Mouse (Mus musculus): Measurements from ENCODE around the gene Bbof1. TPM values are rescaled to one million over a fixed set of nuclear protein-coding genes. Genes with fewer than 3 reads are reported as not detected.

Gene Bbof1
- polyA plus RNA-seq, 1 experiment from 2014 or later, result 3.3 TPM

- Histone ChIP-seq H3K4me3 (replicated peaks) (no peak overlapping the region), H3K9me3 (no peaks in the 10 kb centered on the region), H3K4me1 (no peaks in the 10 kb centered on the region), H3K36me3 (replicated peaks) (no peaks in the 10 kb centered on the region), H3K27ac (no peak overlapping the region), H3K27me3 (no peaks in the 10 kb centered on the region), H3K9ac (no peak overlapping the region), H3K4me2 (no peak overlapping the region)
- no peak for ATAC-seq (ENCODE audit: low FRiP score)
- 83% methylated on average over 14 of the region's 14 CpGs for WGBS
Measured at GRCm38 (mm10) chr12:84388774-84389400, 20.0 kb upstream of the Bbof1 start.

- Histone ChIP-seq H3K4me2 (no peak overlapping the region), H3K9me3 (no peaks in the 10 kb centered on the region), H3K9ac (no peak overlapping the region), H3K27ac (no peak overlapping the region), H3K4me3 (replicated peaks) (no peak overlapping the region), H3K4me1 (no peaks in the 10 kb centered on the region), H3K36me3 (replicated peaks) (no peaks in the 10 kb centered on the region), H3K27me3 (no peaks in the 10 kb centered on the region)
- ATAC-seq (ENCODE audit: low FRiP score), result no peak
- WGBS, result 89% methylated on average over 6 of the region's 6 CpGs
Measured at GRCm38 (mm10) chr12:84390336-84390735, 18.5 kb upstream of the Bbof1 start.

- H3K9ac ChIP-seq, result no peak overlapping the region
Measured at GRCm38 (mm10) chr12:84392681-84393080, 16.2 kb upstream of the Bbof1 start.

GRCm38 (mm10) chr12:84393847-84394246, 15.0 kb upstream of the Bbof1 start:
- H3K4me3 ChIP-seq (replicated peaks), result no peak overlapping the region
- H3K9ac ChIP-seq, result no peak overlapping the region
- H3K27ac ChIP-seq, result no peak overlapping the region
- H3K4me2 ChIP-seq, result no peak overlapping the region
- H3K36me3 ChIP-seq (replicated peaks), result no peaks in the 10 kb centered on the region
- no peak for ATAC-seq (ENCODE audit: low FRiP score)
- H3K27me3 ChIP-seq, result no peaks in the 10 kb centered on the region
- H3K4me1 ChIP-seq, result no peaks in the 10 kb centered on the region
- H3K9me3 ChIP-seq, result no peaks in the 10 kb centered on the region
- 89% methylated on average over 5 of the region's 5 CpGs for WGBS

More at GRCm38 (mm10) chr12:84392681-84393080, 16.2 kb upstream of the Bbof1 start:
- Histone ChIP-seq H3K27me3 (no peaks in the 10 kb centered on the region), H3K27ac (no peak overlapping the region), H3K4me2 (no peak overlapping the region), H3K36me3 (replicated peaks) (no peaks in the 10 kb centered on the region), H3K4me3 (replicated peaks) (no peak overlapping the region), H3K9me3 (no peaks in the 10 kb centered on the region), H3K4me1 (no peaks in the 10 kb centered on the region)
- 96% methylated on average over 4 of the region's 4 CpGs for WGBS
- ATAC-seq (ENCODE audit: low FRiP score), result no peak

GRCm38 (mm10) chr12:84396947-84397679, 11.8 kb upstream of the Bbof1 start:
- 90% methylated on average over 14 of the region's 14 CpGs for WGBS
- ATAC-seq (ENCODE audit: low FRiP score), result no peak
- H3K36me3 ChIP-seq (replicated peaks), result no peaks in the 10 kb centered on the region
- H3K9ac ChIP-seq, result no peak overlapping the region
- no peaks in the 10 kb centered on the region for H3K4me1 ChIP-seq
- H3K27me3 ChIP-seq, result no peaks in the 10 kb centered on the region
- no peak overlapping the region for H3K4me3 ChIP-seq (replicated peaks)
- H3K27ac ChIP-seq, result no peak overlapping the region
- no peak overlapping the region for H3K4me2 ChIP-seq
- H3K9me3 ChIP-seq, result no peaks in the 10 kb centered on the region

- H3K27me3 ChIP-seq, result no peaks in the 10 kb centered on the region
- H3K36me3 ChIP-seq (replicated peaks), result no peaks in the 10 kb centered on the region
- no peak overlapping the region for H3K27ac ChIP-seq
- H3K4me2 ChIP-seq, result no peak overlapping the region
- no peaks in the 10 kb centered on the region for H3K9me3 ChIP-seq
- H3K9ac ChIP-seq, result no peak overlapping the region
- H3K4me3 ChIP-seq (replicated peaks), result no peak overlapping the region
- no peak for ATAC-seq (ENCODE audit: low FRiP score)
- H3K4me1 ChIP-seq, result no peaks in the 10 kb centered on the region
Measured at GRCm38 (mm10) chr12:84397685-84398084, 11.2 kb upstream of the Bbof1 start.

GRCm38 (mm10) chr12:84398629-84399028, 10.2 kb upstream of the Bbof1 start:
- no peak for ATAC-seq (ENCODE audit: low FRiP score)
- no peaks in the 10 kb centered on the region for H3K27me3 ChIP-seq
- H3K27ac ChIP-seq, result no peak overlapping the region
- no peak overlapping the region for H3K9ac ChIP-seq
- WGBS, result 89% methylated on average over 5 of the region's 5 CpGs
- no peaks in the 10 kb centered on the region for H3K9me3 ChIP-seq
- H3K4me2 ChIP-seq, result no peak overlapping the region
- H3K36me3 ChIP-seq (replicated peaks), result no peaks in the 10 kb centered on the region
- H3K4me3 ChIP-seq (replicated peaks), result no peak overlapping the region
- no peaks in the 10 kb centered on the region for H3K4me1 ChIP-seq

GRCm38 (mm10) chr12:84399135-84399534, 9.7 kb upstream of the Bbof1 start:
- ATAC-seq (ENCODE audit: low FRiP score), result no peak
- 82% methylated on average over 9 of the region's 9 CpGs for WGBS
- no peak overlapping the region for H3K27ac ChIP-seq
- no peaks in the 10 kb centered on the region for H3K36me3 ChIP-seq (replicated peaks)
- H3K9ac ChIP-seq, result no peak overlapping the region
- no peaks in the 10 kb centered on the region for H3K27me3 ChIP-seq
- H3K4me2 ChIP-seq, result no peak overlapping the region
- no peaks in the 10 kb centered on the region for H3K9me3 ChIP-seq
- H3K4me1 ChIP-seq, result no peaks in the 10 kb centered on the region
- H3K4me3 ChIP-seq (replicated peaks), result no peak overlapping the region

GRCm38 (mm10) chr12:84399663-84400062, 9.2 kb upstream of the Bbof1 start:
- WGBS, result 90% methylated on average over 9 of the region's 9 CpGs
- H3K4me3 ChIP-seq (replicated peaks), result no peak overlapping the region
- no peak overlapping the region for H3K4me2 ChIP-seq
- H3K27me3 ChIP-seq, result no peaks in the 10 kb centered on the region
- no peak overlapping the region for H3K9ac ChIP-seq
- no peaks in the 10 kb centered on the region for H3K9me3 ChIP-seq
- H3K4me1 ChIP-seq, result no peaks in the 10 kb centered on the region
- H3K27ac ChIP-seq, result no peak overlapping the region
- no peaks in the 10 kb centered on the region for H3K36me3 ChIP-seq (replicated peaks)
- ATAC-seq (ENCODE audit: low FRiP score), result no peak

GRCm38 (mm10) chr12:84400068-84400467, 8.8 kb upstream of the Bbof1 start:
- Histone ChIP-seq H3K4me1 (no peaks in the 10 kb centered on the region), H3K36me3 (replicated peaks) (no peaks in the 10 kb centered on the region)

GRCm38 (mm10) chr12:84400653-84401052, 8.2 kb upstream of the Bbof1 start:
- no peaks in the 10 kb centered on the region for H3K4me1 ChIP-seq
- H3K9me3 ChIP-seq, result no peaks in the 10 kb centered on the region

More at GRCm38 (mm10) chr12:84400068-84400467, 8.8 kb upstream of the Bbof1 start:
- Histone ChIP-seq H3K27ac (no peak overlapping the region), H3K4me2 (no peak overlapping the region), H3K4me3 (replicated peaks) (no peak overlapping the region), H3K9me3 (no peaks in the 10 kb centered on the region), H3K9ac (no peak overlapping the region), H3K27me3 (no peaks in the 10 kb centered on the region)
- 82% methylated on average over 3 of the region's 3 CpGs for WGBS
- ATAC-seq (ENCODE audit: low FRiP score), result no peak

GRCm38 (mm10) chr12:84402923-84403322, 5.9 kb upstream of the Bbof1 start:
- Histone ChIP-seq H3K4me3 (replicated peaks) (no peak overlapping the region), H3K4me2 (no peak overlapping the region), H3K27ac (no peak overlapping the region), H3K27me3 (no peaks in the 10 kb centered on the region), H3K4me1 (peaks cover 4% of the 10 kb centered on the region), H3K9ac (no peak overlapping the region), H3K36me3 (replicated peaks) (no peaks in the 10 kb centered on the region), H3K9me3 (no peaks in the 10 kb centered on the region)
- ATAC-seq (ENCODE audit: low FRiP score), result no peak
- WGBS, result 82% methylated on average over 9 of the region's 9 CpGs

More at GRCm38 (mm10) chr12:84400653-84401052, 8.2 kb upstream of the Bbof1 start:
- Histone ChIP-seq H3K4me3 (replicated peaks) (no peak overlapping the region), H3K4me2 (no peak overlapping the region), H3K9ac (no peak overlapping the region), H3K27ac (no peak overlapping the region), H3K36me3 (replicated peaks) (no peaks in the 10 kb centered on the region), H3K27me3 (no peaks in the 10 kb centered on the region)
- ATAC-seq (ENCODE audit: low FRiP score), result no peak
- WGBS, result 82% methylated on average over 3 of the region's 3 CpGs

- Histone ChIP-seq H3K4me3 (replicated peaks) (no peak overlapping the region), H3K27me3 (no peaks in the 10 kb centered on the region), H3K27ac (no peak overlapping the region), H3K9ac (no peak overlapping the region), H3K36me3 (replicated peaks) (no peaks in the 10 kb centered on the region), H3K4me1 (peaks cover 10% of the 10 kb centered on the region), H3K9me3 (no peaks in the 10 kb centered on the region), H3K4me2 (no peak overlapping the region)
- no peak for ATAC-seq (ENCODE audit: low FRiP score)
- 63% methylated on average over 6 of the region's 6 CpGs for WGBS
Measured at GRCm38 (mm10) chr12:84404541-84404940, 4.3 kb upstream of the Bbof1 start.

Data from forebrain, embryonic 12.5 days (tissue).